Mouse (Mus musculus) lung, embryonic 14.5 days (tissue): ENCODE measurements around the gene Cnnm1. TPM values are rescaled to one million over a fixed set of nuclear protein-coding genes. Genes with fewer than 3 reads are reported as not detected.

Experiments used
- ATAC-seq: fragments of 200-750 bp; cut with Nextera tagmentation; 2 replicates; pipeline ENCODE4 v1.8.0; 2017; ENCODE audit warnings: mild to moderate bottlenecking, moderate TSS enrichment, moderate library complexity; ENCODE audit not compliant: insufficient read depth
- DNase-seq: peaks from one replicate; pipeline ENCODE4 v3.0.0-alpha.2; 2015
- H3K27ac ChIP-seq: fragments of 300-500 bp; sonication (generic); 2 replicates; pipeline ENCODE4 v1.5.1; 2014; ENCODE audit warnings: low read depth, mild to moderate bottlenecking, moderate library complexity
- H3K27me3 ChIP-seq: fragments of 300-500 bp; sonication (generic); 2 replicates; pipeline ENCODE4 v1.6.1; 2014; ENCODE audit warnings: low read length, control low read depth; ENCODE audit not compliant: insufficient read depth
- H3K36me3 ChIP-seq: fragments of 300-500 bp; sonication (generic); 2 replicates; pipeline ENCODE4 v1.6.1; 2014; ENCODE audit warnings: control low read depth; ENCODE audit not compliant: insufficient read depth
- H3K4me1 ChIP-seq: fragments of 300-500 bp; sonication (generic); 2 replicates; pipeline ENCODE4 v1.6.1; 2014; ENCODE audit warnings: antibody characterized with exemption, control low read depth; ENCODE audit not compliant: insufficient read depth
- H3K4me2 ChIP-seq: fragments of 300-500 bp; sonication (generic); 2 replicates; pipeline ENCODE4 v1.6.1; 2014; ENCODE audit warnings: mild to moderate bottlenecking
- H3K4me3 ChIP-seq: fragments of 300-500 bp; sonication (generic); 2 replicates; pipeline ENCODE4 v1.5.1; 2014; ENCODE audit warnings: low read depth, low read length
- H3K9ac ChIP-seq: fragments of 300-500 bp; sonication (generic); 2 replicates; pipeline ENCODE4 v1.6.1; 2014
- H3K9me3 ChIP-seq: fragments of 300-500 bp; sonication (generic); 2 replicates; pipeline ENCODE4 v1.6.1; 2016; ENCODE audit warnings: low read depth, low read length, control low read depth
- CTCF ChIP-seq: IDR thresholded peaks from 2 replicates; pipeline ENCODE4 v1.5.1; 2016; ENCODE audit warnings: antibody characterized with exemption, low read depth
- WGBS: fragments of 180-500 bp; shearing (Covaris S2); extraction: QIAGEN DNeasy Blood & Tissue Kit; methylation state at CpG from one replicate; pipeline ENCODE4 v1.1.7; 2014; 5-methylcytosine and 5-hydroxymethylcytosine counted together
- polyA plus RNA-seq: library from polyadenylated mRNA; unstranded; fragments of >200 nt; fragmentation: Nextera tagmentation; extraction: Ambion mirVana; gene quantifications from 2 replicates; pipeline ENCODE4 v1.2.1, GENCODE M21; 2014

Cnnm1 gene
- polyA plus RNA-seq, 1 experiment from 2014 or later: 0.05 TPM

DNA sequence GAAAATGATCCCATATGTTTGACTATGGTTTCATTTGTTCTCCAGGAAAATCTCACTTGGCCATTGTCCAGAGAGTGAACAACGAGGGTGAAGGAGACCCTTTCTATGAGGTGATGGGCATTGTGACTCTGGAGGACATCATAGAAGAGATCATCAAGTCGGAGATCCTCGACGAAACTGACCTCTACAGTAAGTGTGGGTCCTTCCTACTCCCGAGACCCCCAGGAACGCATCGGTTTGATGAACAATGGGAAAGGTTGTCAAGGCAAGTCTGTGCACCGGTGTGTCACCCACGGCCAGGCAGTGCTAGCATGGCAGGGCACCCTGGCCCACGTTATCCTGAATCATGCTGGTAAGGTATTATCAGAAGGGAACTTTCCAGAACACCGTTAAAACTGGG is 24.8 kb downstream of the Cnnm1 start:
- 92% methylated on average over 11 of the region's 11 CpGs for WGBS
- Histone ChIP-seq H3K4me3 (no peak overlapping the region), H3K9me3 (no peaks in the 10 kb centered on the region)

DNA sequence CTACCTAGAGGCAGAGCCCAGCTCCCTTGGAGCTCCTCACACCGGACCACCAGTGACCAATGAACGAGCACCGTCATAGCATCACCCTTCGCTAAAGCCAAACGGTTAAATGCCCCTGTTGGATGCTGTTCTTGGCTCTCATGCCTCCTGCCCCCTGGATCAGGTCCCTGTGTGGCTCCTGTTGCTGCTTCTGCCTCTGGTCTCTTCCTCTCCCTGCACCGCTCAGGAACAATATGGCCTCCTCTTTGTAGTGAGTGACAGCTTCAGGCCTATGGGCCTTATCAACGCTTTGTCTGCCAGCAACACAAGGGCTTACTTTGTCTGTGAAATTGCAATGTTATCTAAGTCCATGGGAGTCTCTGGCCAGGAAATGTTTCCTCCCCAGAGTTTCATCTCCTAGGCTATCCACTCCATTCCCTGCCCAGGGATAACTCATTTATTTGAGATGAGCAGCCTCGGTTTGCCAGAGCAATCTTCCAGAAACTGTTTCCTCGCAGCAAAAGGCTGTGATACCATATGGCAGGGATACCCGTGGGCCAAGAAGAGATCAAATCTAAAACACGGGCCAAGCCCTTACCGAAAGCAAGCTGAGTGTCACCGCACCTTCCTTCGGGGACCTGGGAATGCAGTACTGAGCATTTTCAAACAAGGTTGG is 25.5 kb downstream of the Cnnm1 start:
- H3K9me3 ChIP-seq: no peaks in the 10 kb centered on the region
- DNase-seq: no peak
- 89% methylated on average over 14 of the region's 14 CpGs for WGBS
- no peaks in the 10 kb centered on the region for H3K4me1 ChIP-seq
- no peaks in the 10 kb centered on the region for H3K36me3 ChIP-seq
- H3K4me3 ChIP-seq: no peak overlapping the region
- no peak overlapping the region for H3K9ac ChIP-seq
- no peak for ATAC-seq
- no peaks in the 10 kb centered on the region for H3K27me3 ChIP-seq
- TF ChIP-seq CTCF: no peak
- H3K4me2 ChIP-seq: no peak overlapping the region
- no peak overlapping the region for H3K27ac ChIP-seq

More for the DNA sequence above, 24.8 kb downstream of the Cnnm1 start:
- H3K27ac ChIP-seq: no peak overlapping the region
- TF ChIP-seq CTCF: no peak
- H3K4me1 ChIP-seq: no peaks in the 10 kb centered on the region
- ATAC-seq: no peak
- H3K27me3 ChIP-seq: no peaks in the 10 kb centered on the region
- DNase-seq: no peak
- H3K4me2 ChIP-seq: no peak overlapping the region
- H3K9ac ChIP-seq: no peak overlapping the region
- no peaks in the 10 kb centered on the region for H3K36me3 ChIP-seq

DNA sequence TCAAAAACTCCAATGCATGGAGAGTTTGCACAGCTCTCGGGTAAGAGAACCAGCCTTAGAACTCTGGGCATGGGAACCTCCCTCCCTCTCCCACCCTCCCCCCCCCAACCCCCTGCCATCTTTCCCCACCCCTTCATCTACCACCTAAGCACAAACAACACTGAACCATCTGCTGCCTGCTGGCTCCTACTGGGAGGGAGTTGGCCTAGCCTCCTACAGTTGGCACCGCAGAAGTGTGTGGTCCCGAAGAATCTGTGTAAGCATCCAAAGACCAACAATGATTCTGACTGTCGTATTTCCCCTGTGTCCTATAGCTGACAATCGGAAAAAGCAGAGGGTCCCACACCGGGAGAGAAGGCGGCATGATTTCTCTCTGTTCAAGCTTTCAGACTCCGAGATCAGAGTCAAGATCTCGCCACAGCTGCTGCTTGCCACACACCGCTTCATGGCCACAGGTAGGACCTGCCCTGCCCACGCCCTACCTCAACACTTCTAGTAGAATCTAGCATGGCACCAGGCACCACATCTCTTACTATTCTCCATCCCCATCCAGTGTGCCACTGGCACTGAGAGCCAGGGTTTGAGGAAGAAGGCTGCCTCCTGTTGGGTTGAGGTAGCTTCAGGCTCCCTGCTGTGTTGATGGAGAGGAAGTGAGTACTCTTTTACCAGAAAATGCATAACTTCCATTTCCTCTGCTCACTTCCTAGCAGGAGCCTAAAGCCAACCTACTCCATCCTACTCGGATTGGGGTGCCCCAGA is 27.9 kb downstream of the Cnnm1 start:
- Histone ChIP-seq H3K9me3 (no peaks in the 10 kb centered on the region), H3K27me3 (no peaks in the 10 kb centered on the region), H3K9ac (no peak overlapping the region), H3K4me3 (no peak overlapping the region), H3K4me1 (no peaks in the 10 kb centered on the region), H3K4me2 (no peak overlapping the region), H3K36me3 (no peaks in the 10 kb centered on the region), H3K27ac (no peak overlapping the region)
- TF ChIP-seq CTCF: no peak
- WGBS: 61% methylated on average over 12 of the region's 12 CpGs
- no peak for DNase-seq
- ATAC-seq: no peak

DNA sequence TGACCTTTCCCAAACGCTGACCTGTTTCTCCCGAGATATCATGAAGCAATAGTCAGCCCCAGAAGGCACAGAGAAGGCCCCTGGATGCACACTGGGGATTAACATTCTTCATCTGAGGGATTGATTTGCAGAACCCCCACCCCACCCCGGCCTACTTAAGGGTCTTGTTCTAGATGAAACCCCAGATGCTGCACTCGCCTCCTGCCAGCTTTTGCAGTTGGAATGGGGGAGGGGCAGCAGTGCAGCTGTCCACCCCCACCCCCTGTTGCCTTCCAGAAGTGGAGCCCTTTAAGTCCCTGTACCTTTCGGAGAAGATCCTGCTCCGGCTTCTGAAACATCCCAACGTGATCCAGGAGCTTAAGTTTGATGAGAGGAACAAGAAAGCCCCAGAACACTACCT is 29.1 kb downstream of the Cnnm1 start:
- no peak for TF ChIP-seq CTCF
- Histone ChIP-seq H3K4me3 (no peak overlapping the region), H3K36me3 (no peaks in the 10 kb centered on the region), H3K4me2 (no peak overlapping the region), H3K27me3 (no peaks in the 10 kb centered on the region), H3K9me3 (no peaks in the 10 kb centered on the region), H3K9ac (no peak overlapping the region), H3K27ac (no peak overlapping the region), H3K4me1 (no peaks in the 10 kb centered on the region)
- no peak for DNase-seq
- 42% methylated on average over 7 of the region's 7 CpGs for WGBS
- no peak for ATAC-seq

DNA sequence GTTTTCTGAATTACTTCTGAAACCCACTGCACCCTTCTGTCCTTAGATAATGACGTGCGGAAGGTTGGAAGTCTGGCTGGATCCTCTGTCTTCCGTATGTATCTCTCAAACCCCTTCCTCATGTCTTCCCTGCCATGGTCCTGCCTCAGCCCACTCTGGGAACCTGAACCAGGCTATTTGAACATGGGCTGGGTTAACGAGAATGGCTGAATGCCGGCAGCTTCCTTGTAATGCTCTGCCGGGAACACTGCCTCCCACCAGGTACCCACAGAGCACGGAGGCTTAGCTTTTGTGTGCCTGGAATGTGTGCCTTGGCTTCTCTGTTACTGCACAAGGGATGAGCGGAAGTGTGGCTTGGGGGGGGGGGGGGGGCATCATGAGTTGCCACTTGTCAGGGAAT is 32.1 kb downstream of the Cnnm1 start:
- 80% methylated on average over 8 of the region's 8 CpGs for WGBS
- no peaks in the 10 kb centered on the region for H3K27me3 ChIP-seq
- no peak for DNase-seq

DNA sequence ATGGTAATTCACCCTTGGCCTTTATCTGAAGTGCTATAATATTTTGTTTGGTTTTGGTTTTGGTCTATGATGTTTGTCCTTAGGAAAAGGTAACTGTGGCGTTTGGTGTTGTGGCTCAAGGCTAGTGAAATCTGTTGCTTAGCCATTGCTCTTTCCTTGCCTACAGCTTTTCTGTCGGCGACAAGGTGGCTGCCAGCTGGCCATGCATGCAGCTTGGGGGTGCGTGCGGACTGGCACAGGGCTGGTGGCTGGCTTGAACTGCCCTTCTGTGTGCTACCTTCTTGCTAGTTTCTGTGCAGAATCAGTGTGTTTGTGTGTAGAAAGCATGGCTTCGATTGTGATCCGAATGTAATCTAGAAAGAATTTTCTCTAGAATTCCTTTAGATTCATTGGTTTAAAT is 32.5 kb downstream of the Cnnm1 start:
- H3K9ac ChIP-seq: no peak overlapping the region
- no peak for TF ChIP-seq CTCF
- ATAC-seq: no peak
- no peaks in the 10 kb centered on the region for H3K36me3 ChIP-seq
- H3K9me3 ChIP-seq: no peaks in the 10 kb centered on the region
- no peak overlapping the region for H3K27ac ChIP-seq
- H3K4me1 ChIP-seq: no peaks in the 10 kb centered on the region
- no peaks in the 10 kb centered on the region for H3K27me3 ChIP-seq
- WGBS: 87% methylated on average over 7 of the region's 7 CpGs
- H3K4me3 ChIP-seq: no peak overlapping the region
- no peak for DNase-seq
- H3K4me2 ChIP-seq: no peak overlapping the region

More for the DNA sequence above, 32.1 kb downstream of the Cnnm1 start:
- no peak for ATAC-seq
- Histone ChIP-seq H3K9me3 (no peaks in the 10 kb centered on the region), H3K9ac (no peak overlapping the region), H3K4me2 (no peak overlapping the region), H3K4me1 (no peaks in the 10 kb centered on the region), H3K27ac (no peak overlapping the region), H3K4me3 (no peak overlapping the region), H3K36me3 (no peaks in the 10 kb centered on the region)
- TF ChIP-seq CTCF: no peak

DNA sequence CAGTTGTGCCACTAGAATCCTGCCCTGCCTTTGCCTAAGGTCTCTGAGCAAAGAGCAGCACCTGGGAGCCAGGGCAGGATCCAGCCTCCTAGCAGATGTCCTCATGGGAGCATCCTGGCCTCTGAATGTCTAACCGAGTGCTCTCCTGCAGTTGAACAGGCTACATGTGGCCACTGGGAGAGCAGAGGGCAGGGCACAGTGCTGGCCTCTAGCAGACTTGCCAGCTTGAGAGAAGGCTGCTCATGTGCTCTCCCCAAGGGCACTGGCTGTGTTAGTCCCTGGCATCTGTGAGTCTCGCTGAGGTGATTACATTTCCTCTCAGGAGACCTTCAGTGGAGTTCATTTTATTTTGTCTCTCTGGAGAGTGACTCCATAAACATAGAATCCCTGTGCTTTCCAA is 35.4 kb downstream of the Cnnm1 start:
- Histone ChIP-seq H3K9ac (no peak overlapping the region), H3K9me3 (no peaks in the 10 kb centered on the region), H3K4me3 (no peak overlapping the region), H3K4me1 (no peaks in the 10 kb centered on the region), H3K27ac (no peak overlapping the region), H3K27me3 (no peaks in the 10 kb centered on the region), H3K4me2 (no peak overlapping the region), H3K36me3 (no peaks in the 10 kb centered on the region)
- no peak for DNase-seq
- TF ChIP-seq CTCF: no peak
- no peak for ATAC-seq
- WGBS: 37% methylated on average over 2 of the region's 2 CpGs
